11 mouse cellular contexts compared by ENCODE assay signal in the genomic region with DNA sequence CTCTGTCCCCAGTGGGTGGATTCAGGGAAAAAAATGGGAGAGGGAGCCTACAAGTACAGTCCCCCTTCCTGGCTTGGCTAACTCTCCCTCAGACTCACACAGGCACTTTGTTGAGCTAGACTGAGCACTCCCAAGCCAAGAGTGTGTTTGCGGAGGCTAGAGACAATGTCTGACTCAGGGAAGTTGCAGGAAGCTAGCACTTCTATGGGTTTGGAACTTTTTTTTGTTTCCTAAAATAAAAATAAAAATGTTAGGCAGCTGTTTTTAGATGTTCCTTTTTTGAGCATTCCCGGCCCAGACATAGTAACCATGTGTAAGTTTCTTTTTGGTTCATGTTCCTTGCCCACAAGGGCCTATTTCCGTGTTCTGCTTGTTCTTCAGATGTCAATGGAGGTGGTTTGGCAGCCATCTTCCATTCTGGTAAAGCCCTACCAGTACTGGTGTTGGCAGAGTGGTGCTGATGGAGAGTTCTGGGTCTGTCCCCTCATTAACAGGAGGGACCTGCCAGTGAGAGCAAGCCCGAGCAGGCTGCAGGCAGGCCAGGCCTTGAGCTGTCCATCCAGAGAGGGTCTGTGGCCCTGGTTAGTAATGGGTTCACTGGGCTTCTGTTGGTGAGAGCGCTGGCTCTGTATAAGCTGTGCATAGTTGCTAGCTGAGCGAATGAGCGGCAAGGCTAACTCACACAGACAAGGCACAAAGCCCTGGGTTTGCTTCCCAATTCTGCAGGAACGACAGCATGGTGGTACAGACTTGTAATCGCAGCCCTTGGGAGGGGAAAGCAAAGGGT.
A peak's percentile ranks its signal among the peaks of the same experiment; 100 is the strongest.
DNase-seq lines count a peak whose midpoint lies in the region; ATAC-seq lines count a peak whose summit lies in the region.
"Had no signal": no experiment of that assay in that cellular context is flagged by ENCODE, and none has a peak within 500 bp of the region (broad histone marks: within the 10 kb centered on the region; RNA-seq: fewer than 3 reads in every experiment).

No protein-coding gene starts in this region.

- ATAC-seq in frontal cortex, adult (ENCODE audit: low TSS enrichment) = peak; percentile 75
- ATAC-seq: midbrain, embryonic 13.5 days had no signal

- no peak for DNase-seq in frontal cortex, postnatal 14 days (ENCODE audit: low spot score in 2 of 2)
- DNase-seq in kidney, postnatal 14 days = peak; percentile 22
- no peak for DNase-seq in kidney, adult 9 months
- peak; percentile 47 for DNase-seq in right cerebral cortex, postnatal 25 days
- no peak for DNase-seq in right cerebral cortex, postnatal 14 days
- DNase-seq in telencephalon, adult 2 months (ENCODE audit: low read depth, low spot score) = peak; percentile 66
- DNase-seq in gastrocnemius, postnatal 10 days = no peak
- DNase-seq: cerebellum, postnatal 25 days; lung, adult 2 months had no signal

Comparison
In these comparisons a context has a peak if more than half of its experiments do, and no peak if none do; other contexts are left out.
1. DNase-seq: peak in kidney, postnatal 14 days (single experiment), right cerebral cortex, postnatal 25 days (single experiment) and telencephalon, adult 2 months (single experiment); none in frontal cortex, postnatal 14 days (0 of 2), kidney, adult 9 months (single experiment), right cerebral cortex, postnatal 14 days (single experiment) and gastrocnemius, postnatal 10 days (single experiment).